Mouse (Mus musculus) adrenal gland, postnatal 4 days (tissue): ENCODE measurements around the gene Srrd. TPM values are rescaled to one million over a fixed set of nuclear protein-coding genes. Genes with fewer than 3 reads are reported as not detected.

ENCODE experiments used
- DNase-seq, 2 experiments: peaks; one replicate each; pipeline ENCODE4 v3.0.0; 2021 to 2022; ENCODE audit warnings: low spot score in 2 of 2, mixed read lengths in 2 of 2
- long read RNA-seq, 2 experiments: library from polyadenylated mRNA; stranded (forward); transcript quantifications; one replicate each; pipeline ENCODE4 v2.0.0; 2021
- total RNA-seq, 2 experiments: library from RNA; stranded (reverse); gene quantifications; 2 replicates each; pipeline ENCODE4 v1.2.3; 2021

The Srrd gene
- total RNA-seq, result 10 to 100 TPM; 21.4 to 28.4 TPM
- long read RNA-seq, experiment 1, transcript Srrd-203 (7 exons, 1,064 nt), result major isoform, 11 of 35 reads
- long read RNA-seq, experiment 1, transcript Srrd-201 (7 exons, 1,110 nt), result minor isoform, 5 of 35 reads
- long read RNA-seq, experiment 1, partial matches to known transcripts, result 13 of 35 reads
- long read RNA-seq, experiment 1, other reads (novel, unspliced or antisense), result 6 of 35 reads
- long read RNA-seq, experiment 2, transcript Srrd-203 (7 exons, 1,064 nt), result major isoform, 9 of 33 reads
- long read RNA-seq, experiment 2, partial matches to known transcripts, result 13 of 33 reads
- long read RNA-seq, experiment 2, other reads (novel, unspliced or antisense), result 6 of 33 reads

GRCm38 (mm10) chr5:112342463-112343204 lies at the start of gene Srrd, which contains the start of gene Hps4:
Srrd (minus strand) TSS chr5:112343040.
Hps4 (plus strand) TSS chr5:112343083.
- DNase-seq, result peak; percentile 61 to 86

- no peak for DNase-seq
These were observed 49.0 kb upstream of the Srrd start for GRCm38 (mm10) chr5:112391676-112392323.

GRCm38 (mm10) chr5:112391002-112391401 lies 48.2 kb upstream of the Srrd start:
- no peak for DNase-seq

- DNase-seq, result no peak
These were observed 46.5 kb upstream of the Srrd start for GRCm38 (mm10) chr5:112389352-112389751.

GRCm38 (mm10) chr5:112385973-112386372 lies 43.1 kb upstream of the Srrd start:
- DNase-seq, result no peak

- DNase-seq, result no peak
These were observed 42.1 kb upstream of the Srrd start for GRCm38 (mm10) chr5:112384805-112385472.

GRCm38 (mm10) chr5:112382641-112383330 lies 39.9 kb upstream of the Srrd start:
- DNase-seq, result peak in 1 of 2 experiments; percentile 25

GRCm38 (mm10) chr5:112382042-112382441 lies 39.2 kb upstream of the Srrd start:
- DNase-seq, result no peak

GRCm38 (mm10) chr5:112381154-112381553 lies 38.3 kb upstream of the Srrd start:
- no peak for DNase-seq

- peak in 1 of 2 experiments; percentile 33 for DNase-seq
These were observed 35.9 kb upstream of the Srrd start for GRCm38 (mm10) chr5:112378716-112379115.

GRCm38 (mm10) chr5:112377380-112377779 lies 34.5 kb upstream of the Srrd start:
- no peak for DNase-seq

GRCm38 (mm10) chr5:112376111-112376510 lies 33.3 kb upstream of the Srrd start:
- DNase-seq, result no peak

GRCm38 (mm10) chr5:112371933-112372332 lies 29.1 kb upstream of the Srrd start:
- DNase-seq, result no peak

- no peak for DNase-seq
These were observed 27.5 kb upstream of the Srrd start for GRCm38 (mm10) chr5:112370236-112370813.

GRCm38 (mm10) chr5:112369326-112369725 lies 26.5 kb upstream of the Srrd start:
- no peak for DNase-seq

GRCm38 (mm10) chr5:112368666-112369065 lies 25.8 kb upstream of the Srrd start:
- DNase-seq, result no peak

GRCm38 (mm10) chr5:112367929-112368328 lies 25.1 kb upstream of the Srrd start:
- no peak for DNase-seq

GRCm38 (mm10) chr5:112367338-112367737 lies 24.5 kb upstream of the Srrd start:
- no peak for DNase-seq

GRCm38 (mm10) chr5:112366879-112367278 lies 24.0 kb upstream of the Srrd start:
- DNase-seq, result no peak

GRCm38 (mm10) chr5:112364184-112364797 lies 21.5 kb upstream of the Srrd start:
- no peak for DNase-seq
